Mouse (Mus musculus) heart, embryonic 14.5 days (tissue): ENCODE results near the gene Tspo. TPM values are rescaled to one million over a fixed set of nuclear protein-coding genes. Genes with fewer than 3 reads are reported as not detected.

ENCODE experiments used
- ATAC-seq: fragments of 200-750 bp; cut with Nextera tagmentation; 2 replicates; pipeline ENCODE4 v1.8.0; 2017; ENCODE audit warnings: low read depth, moderate TSS enrichment; ENCODE audit not compliant: insufficient number of reproducible peaks, insufficient read depth, low FRiP score
- H3K27ac ChIP-seq, 2 experiments: fragments of 200-500 bp in 1 of 2; fragments of 300-500 bp in 1 of 2; sonication (generic) in 1 of 2; replicated peaks in 1 of 2; 2 replicates each; pipeline ENCODE4 v1.5.1; 2012 to 2014; ENCODE audit warnings: low read depth in 2 of 2, low read length in 2 of 2, control low read depth in 1 of 2, mild to moderate bottlenecking in 1 of 2, mixed read lengths in 1 of 2; ENCODE audit not compliant: control insufficient read depth in 1 of 2, insufficient read depth in 1 of 2
- H3K27me3 ChIP-seq: fragments of 300-500 bp; sonication (generic); 2 replicates; pipeline ENCODE4 v1.6.1; 2014; ENCODE audit warnings: mild to moderate bottlenecking, low read length, control low read depth; ENCODE audit not compliant: control insufficient read depth, insufficient read depth
- H3K36me3 ChIP-seq: fragments of 300-500 bp; sonication (generic); 2 replicates; pipeline ENCODE4 v1.6.1; 2014; ENCODE audit warnings: mild to moderate bottlenecking, control low read depth, low read length, mixed read lengths; ENCODE audit not compliant: control insufficient read depth, insufficient read depth
- H3K4me1 ChIP-seq, 2 experiments: fragments of 200-500 bp in 1 of 2; fragments of 300-500 bp in 1 of 2; sonication (generic) in 1 of 2; 2 replicates each; pipeline ENCODE4 v1.6.1; 2012 to 2014; ENCODE audit warnings: low read length in 2 of 2, control low read depth in 1 of 2, mixed read lengths in 1 of 2; ENCODE audit not compliant: control insufficient read depth in 2 of 2, insufficient read depth in 2 of 2
- H3K4me2 ChIP-seq: fragments of 300-500 bp; sonication (generic); 2 replicates; pipeline ENCODE4 v1.6.1; 2014; ENCODE audit warnings: mild to moderate bottlenecking, low read length
- H3K4me3 ChIP-seq, 2 experiments: fragments of 200-500 bp in 1 of 2; fragments of 300-500 bp in 1 of 2; sonication (generic) in 1 of 2; 2 replicates each; pipeline ENCODE4 v1.5.1; 2012 to 2014; ENCODE audit warnings: low read length in 2 of 2, mild to moderate bottlenecking in 2 of 2, control low read depth in 1 of 2, low read depth in 1 of 2, moderate library complexity in 1 of 2; ENCODE audit not compliant: control insufficient read depth in 1 of 2, insufficient read depth in 1 of 2
- H3K9ac ChIP-seq: fragments of 300-500 bp; sonication (generic); 2 replicates; pipeline ENCODE4 v1.6.1; 2014; ENCODE audit warnings: mild to moderate bottlenecking, low read length
- H3K9me3 ChIP-seq: fragments of 300-500 bp; sonication (generic); 2 replicates; pipeline ENCODE4 v1.6.1; 2016; ENCODE audit warnings: low read length, control low read depth; ENCODE audit not compliant: control insufficient read depth
- WGBS: fragments of 180-500 bp; shearing (Covaris S2); extraction: QIAGEN DNeasy Blood & Tissue Kit; methylation state at CpG from one replicate; pipeline ENCODE4 v1.1.7; 2014; 5-methylcytosine and 5-hydroxymethylcytosine counted together
- polyA plus RNA-seq: library from polyadenylated mRNA; unstranded; fragments of >200 nt; fragmentation: Nextera tagmentation; extraction: Ambion mirVana; gene quantifications from 2 replicates; pipeline ENCODE4 v1.2.1, GENCODE M21; 2014

The Tspo gene
- polyA plus RNA-seq, 1 experiment from 2014 or later: 191 TPM

DNA sequence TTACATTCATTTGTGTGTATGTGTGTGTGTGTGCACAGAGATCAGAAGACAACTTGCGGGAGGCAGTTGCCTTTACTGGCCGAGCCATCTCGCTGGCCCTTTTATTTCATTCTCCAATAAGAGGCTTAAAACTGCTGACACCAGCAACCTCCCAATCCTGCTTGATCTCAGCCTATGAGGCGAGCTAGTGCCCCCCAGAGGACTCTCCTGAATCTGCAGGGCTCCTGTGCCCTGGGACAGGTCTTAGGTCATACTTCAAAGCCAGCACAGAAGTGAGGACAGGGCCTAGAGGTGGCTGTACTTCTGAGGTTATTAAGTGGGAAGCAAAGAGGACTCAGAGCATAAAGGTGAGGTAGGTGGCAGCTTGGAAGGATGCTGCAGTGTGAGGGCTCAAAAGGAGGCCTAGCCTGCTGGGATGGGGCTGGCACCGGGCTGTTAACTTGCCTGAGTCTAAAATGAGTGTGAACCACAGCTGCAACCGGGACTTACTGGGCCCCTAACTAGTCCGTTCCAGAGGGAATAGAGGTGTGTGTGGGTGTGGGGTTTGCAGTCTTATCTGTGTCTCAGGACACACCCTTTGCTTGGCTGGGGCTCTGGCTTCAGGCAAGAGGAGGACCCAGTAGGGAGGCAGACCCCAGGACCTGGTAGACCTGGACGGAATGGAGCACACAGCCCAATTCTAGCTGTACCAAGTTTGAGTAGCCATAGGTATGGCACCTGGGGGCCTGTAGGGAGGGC, 20.2 kb downstream of the Tspo start:
- H3K27ac ChIP-seq: no peak overlapping the region
- peaks cover 8% of the 10 kb centered on the region for H3K9me3 ChIP-seq
- WGBS: 75% methylated on average over 8 of the region's 8 CpGs
- ATAC-seq: peak; percentile 42; the same call in 1 of the 2 replicates
- H3K4me3 ChIP-seq: no peak overlapping the region
- no peak overlapping the region for H3K4me2 ChIP-seq
- no peaks in the 10 kb centered on the region for H3K27me3 ChIP-seq
- no peaks in the 10 kb centered on the region for H3K4me1 ChIP-seq
- no peak overlapping the region for H3K9ac ChIP-seq
- H3K36me3 ChIP-seq: peaks cover 89% of the 10 kb centered on the region

DNA sequence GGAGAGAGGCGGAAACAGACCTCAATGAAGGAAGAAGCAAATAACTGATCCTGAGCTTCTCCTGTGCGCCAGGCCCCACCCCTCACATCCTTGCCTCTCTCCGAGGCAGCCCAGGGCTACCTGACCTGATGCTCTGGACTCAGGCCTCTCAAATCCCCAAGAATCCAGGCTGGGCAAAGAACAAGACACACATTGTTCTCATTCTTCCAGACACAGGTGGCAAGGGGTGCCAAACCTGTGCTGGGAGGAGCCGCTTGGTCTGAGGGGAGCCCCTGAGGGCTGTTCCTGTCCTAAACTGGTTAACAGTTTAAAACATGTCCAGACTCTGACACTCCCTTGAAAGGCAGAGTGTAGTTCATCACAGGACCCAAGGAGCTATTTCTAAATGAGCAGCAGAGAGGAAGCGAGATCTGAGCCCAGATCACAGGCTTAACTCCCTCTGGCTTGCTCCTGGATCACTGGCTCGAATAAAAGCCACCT, 21.4 kb downstream of the Tspo start:
- H3K36me3 ChIP-seq: peaks cover 78% of the 10 kb centered on the region
- ATAC-seq: no peak
- H3K4me2 ChIP-seq: no peak overlapping the region
- WGBS: 93% methylated on average over 6 of the region's 6 CpGs
- no peak overlapping the region for H3K27ac ChIP-seq
- H3K4me3 ChIP-seq: no peak overlapping the region
- H3K9me3 ChIP-seq: peaks cover 8% of the 10 kb centered on the region
- H3K27me3 ChIP-seq: no peaks in the 10 kb centered on the region
- H3K9ac ChIP-seq: no peak overlapping the region
- H3K4me1 ChIP-seq: no peaks in the 10 kb centered on the region

DNA sequence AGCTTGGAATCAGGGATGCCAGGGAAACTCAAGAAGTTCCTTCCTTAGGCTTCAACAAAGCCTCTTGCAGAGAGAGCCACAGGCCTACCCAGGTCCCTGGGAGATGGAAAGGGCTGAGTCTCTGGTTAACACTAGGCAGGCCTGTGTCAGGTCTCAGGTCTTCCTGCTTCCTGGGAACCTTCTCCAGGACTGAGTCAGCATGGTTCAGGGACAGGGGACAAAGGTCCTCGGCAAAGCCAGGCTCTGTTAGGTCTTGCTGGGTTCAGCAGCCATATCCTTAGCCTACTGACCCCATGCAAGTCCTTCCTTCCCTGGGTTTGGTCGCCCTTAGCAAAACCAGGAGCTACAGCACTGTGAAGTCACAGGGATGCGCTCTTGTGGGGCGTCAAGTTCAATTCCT, 27.4 kb downstream of the Tspo start:
- peaks cover 8% of the 10 kb centered on the region for H3K9me3 ChIP-seq
- no peak overlapping the region for H3K27ac ChIP-seq
- no peak overlapping the region for H3K4me3 ChIP-seq
- no peak for ATAC-seq
- H3K27me3 ChIP-seq: no peaks in the 10 kb centered on the region
- H3K4me1 ChIP-seq: peaks cover 18 to 21% of the 10 kb centered on the region in 2 experiments
- H3K4me2 ChIP-seq: no peak overlapping the region
- WGBS: 97% methylated on average over 4 of the region's 4 CpGs
- H3K9ac ChIP-seq: no peak overlapping the region
- H3K36me3 ChIP-seq: peaks cover 26% of the 10 kb centered on the region

DNA sequence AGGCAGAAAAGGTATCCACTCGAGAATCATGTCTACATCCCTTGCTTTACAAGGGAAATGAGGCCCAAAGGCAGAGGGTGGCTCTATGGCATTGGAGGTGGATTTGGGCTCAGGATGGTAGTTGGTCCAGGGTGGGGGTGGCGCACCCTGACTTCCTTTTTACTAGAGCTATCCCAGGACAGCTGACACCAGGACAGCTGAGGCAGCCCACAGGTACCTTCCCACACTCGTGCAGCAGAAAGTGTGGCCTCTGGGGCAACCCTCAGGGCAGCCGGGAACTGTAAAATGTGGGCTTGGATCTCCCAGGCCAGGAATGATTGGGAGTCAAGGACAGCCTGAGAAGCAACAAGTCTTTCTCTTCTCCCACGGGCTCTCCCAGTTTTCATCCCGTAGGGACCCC, 28.4 kb downstream of the Tspo start:
- Histone ChIP-seq H3K36me3 (peaks cover 17% of the 10 kb centered on the region), H3K9me3 (no peaks in the 10 kb centered on the region), H3K4me1 (peaks cover 18 to 21% of the 10 kb centered on the region in 2 experiments), H3K27me3 (no peaks in the 10 kb centered on the region), H3K4me3 (no peak overlapping the region), H3K27ac (no peak overlapping the region), H3K4me2 (no peak overlapping the region), H3K9ac (no peak overlapping the region)
- no peak for ATAC-seq
- 73% methylated on average over 6 of the region's 6 CpGs for WGBS

DNA sequence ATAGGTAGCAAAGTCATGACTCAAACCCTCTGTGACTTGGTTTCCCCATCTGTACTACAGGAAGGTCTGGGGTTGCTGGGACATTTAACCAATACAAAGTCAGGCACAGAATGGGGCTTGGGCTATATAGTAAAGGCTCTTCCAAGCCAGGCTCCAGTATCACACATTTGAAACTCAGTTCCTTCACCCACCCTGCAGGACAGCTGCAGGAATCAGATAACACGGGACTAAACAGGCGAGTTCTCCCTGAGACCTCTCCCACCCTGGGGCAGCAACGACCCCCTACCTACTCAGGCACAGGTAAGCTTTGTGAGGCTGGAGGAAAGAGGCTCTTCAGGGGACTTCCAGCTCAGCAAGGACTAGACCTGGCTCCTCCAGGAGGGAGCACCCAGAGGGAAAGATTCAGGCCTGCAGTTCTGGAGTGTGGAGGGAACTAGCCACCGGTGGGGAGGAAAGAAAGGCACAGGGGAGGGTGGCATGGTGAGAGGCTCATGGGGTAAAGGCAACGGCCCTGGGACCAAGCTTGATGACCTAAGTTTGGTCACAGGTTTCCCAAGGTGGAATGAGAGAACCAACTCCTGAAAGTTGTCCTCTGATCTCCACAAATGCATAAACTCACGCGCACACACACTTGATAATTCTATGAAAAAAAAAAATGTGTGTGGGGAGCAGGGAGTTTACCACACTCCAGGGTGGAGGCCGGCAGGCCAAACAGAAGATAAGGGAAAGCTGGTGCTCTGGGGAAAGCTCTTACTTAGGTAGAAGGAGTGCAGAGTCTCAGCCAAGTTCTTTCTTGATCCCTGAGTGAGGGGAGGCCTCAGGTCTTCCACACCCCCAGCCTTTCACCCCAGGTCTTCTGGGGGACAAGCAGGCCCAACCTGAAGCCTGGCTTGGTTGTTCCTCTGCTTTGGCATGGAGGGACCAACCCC, 29.1 kb downstream of the Tspo start:
- 50% methylated on average over 8 of the region's 8 CpGs for WGBS
- H3K27ac ChIP-seq: no peak overlapping the region
- no peaks in the 10 kb centered on the region for H3K27me3 ChIP-seq
- ATAC-seq: no peak
- no peaks in the 10 kb centered on the region for H3K9me3 ChIP-seq
- no peak overlapping the region for H3K4me3 ChIP-seq
- H3K4me2 ChIP-seq: peak overlapping the region; percentile 88; the same call in 1 of the 2 replicates
- 0 out of 2 replicates have a peak overlapping the region, but pooled peaks have one; percentile 4 for H3K9ac ChIP-seq
- peaks cover 18 to 21% of the 10 kb centered on the region in 2 experiments for H3K4me1 ChIP-seq
- 0 out of 2 replicates have a peak, but pooled peaks cover 9% of the 10 kb centered on the region for H3K36me3 ChIP-seq

DNA sequence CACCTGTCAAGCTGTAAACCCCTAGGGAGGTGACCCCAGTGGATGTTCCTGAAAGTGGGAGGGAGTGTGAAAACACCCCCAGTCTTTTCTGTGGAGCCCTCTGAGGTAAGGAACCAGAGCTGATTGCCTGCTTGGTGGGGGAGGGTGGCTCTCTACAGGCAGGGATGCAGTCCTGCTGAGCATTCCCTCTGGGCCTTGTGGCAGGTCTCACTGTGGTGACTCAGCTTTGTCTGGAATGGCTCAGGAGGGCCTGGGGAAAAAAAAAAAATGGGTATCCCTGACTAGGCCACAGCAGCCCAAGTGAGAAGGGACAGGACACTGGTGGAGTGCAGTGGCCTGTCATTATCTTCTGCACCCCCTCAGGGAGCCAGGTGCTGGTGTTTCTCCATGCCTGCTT, 29.8 kb downstream of the Tspo start:
- 0 out of 2 replicates have a peak overlapping the region, but pooled peaks have one; percentile 4 for H3K9ac ChIP-seq
- H3K27ac ChIP-seq: 0 out of 4 replicates have a peak overlapping the region, but pooled peaks of 1 of the 2 experiments have one; percentile 10
- H3K9me3 ChIP-seq: no peaks in the 10 kb centered on the region
- ATAC-seq: 0 out of 2 replicates have a peak, but pooled peaks have one; percentile 1
- H3K4me2 ChIP-seq: peak overlapping the region; percentile 88
- H3K27me3 ChIP-seq: no peaks in the 10 kb centered on the region
- H3K4me1 ChIP-seq: peaks cover 18 to 21% of the 10 kb centered on the region in 2 experiments
- H3K36me3 ChIP-seq: 0 out of 2 replicates have a peak, but pooled peaks cover 5% of the 10 kb centered on the region
- no peak overlapping the region for H3K4me3 ChIP-seq

DNA sequence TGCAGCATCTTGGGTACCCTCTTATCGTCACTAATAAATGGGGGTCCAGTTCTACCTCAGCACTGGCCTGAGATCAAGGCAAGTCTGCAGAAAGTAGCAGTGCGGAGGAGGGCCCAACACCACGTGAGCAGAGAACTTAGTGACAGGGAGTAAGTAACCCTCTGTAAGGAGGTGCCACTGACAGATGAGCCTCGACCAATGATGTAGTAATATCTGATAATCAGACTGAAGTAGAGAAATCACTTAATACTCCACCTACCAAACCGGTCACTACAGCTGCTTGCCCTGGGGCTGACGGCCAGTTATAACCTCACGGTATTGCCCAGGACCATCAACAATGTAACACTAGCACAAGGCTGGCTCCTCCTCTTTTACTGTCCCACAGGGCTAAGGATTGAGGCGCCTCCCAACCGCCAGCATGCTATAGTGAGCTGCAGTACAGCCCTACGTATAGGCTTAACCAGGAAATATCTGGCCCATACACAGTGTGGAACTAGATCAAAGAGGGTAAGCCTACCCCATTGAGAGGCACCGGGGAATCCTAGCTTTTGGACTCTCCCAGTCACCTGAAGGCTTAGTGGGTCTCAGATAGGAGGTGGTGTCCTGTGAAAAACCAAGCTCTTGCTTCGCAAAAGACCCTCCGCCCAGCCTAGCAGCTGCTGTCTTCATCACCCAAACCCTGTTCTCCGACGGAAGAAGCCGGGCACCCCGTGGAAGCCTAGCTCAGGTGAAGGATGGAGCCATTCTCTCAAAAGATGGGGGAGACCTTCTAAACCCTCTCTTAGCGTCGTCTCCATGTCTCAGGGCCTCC, 30.5 kb downstream of the Tspo start:
- no peak overlapping the region for H3K27ac ChIP-seq
- H3K4me3 ChIP-seq: peak overlapping the region; percentile 76 to 83
- ATAC-seq: no peak
- no peaks in the 10 kb centered on the region for H3K36me3 ChIP-seq
- peak overlapping the region; percentile 80 for H3K9ac ChIP-seq
- H3K9me3 ChIP-seq: no peaks in the 10 kb centered on the region
- peak overlapping the region; percentile 88 for H3K4me2 ChIP-seq
- WGBS: 12% methylated on average over 19 of the region's 19 CpGs
- peaks cover 18 to 21% of the 10 kb centered on the region in 2 experiments for H3K4me1 ChIP-seq
- H3K27me3 ChIP-seq: no peaks in the 10 kb centered on the region
